In genomic region chr4:124890831-124891230, GRCm38 (mm10) we compare ENCODE assay signal across 27 mouse cellular contexts. TPM values are rescaled to one million over a fixed set of nuclear protein-coding genes. Genes with fewer than 3 reads are reported as not detected.
DNase-seq lines count a peak whose midpoint lies in the region; TF ChIP-seq lines count a peak whose summit lies in the region.
"Had no signal": no experiment of that assay in that cellular context is flagged by ENCODE, and none has a peak within 500 bp of the region (broad histone marks: within the 10 kb centered on the region; RNA-seq: fewer than 3 reads in every experiment).

No protein-coding gene starts in this region.

- H3K27ac ChIP-seq in left cerebral cortex, adult 2 months: peak overlapping the region; percentile 74
- H3K27ac ChIP-seq: forebrain, embryonic 10.5 days; forebrain, embryonic 13.5 days; heart, adult 2 months; heart, embryonic 10.5 days; heart, embryonic 13.5 days; hindbrain, embryonic 12.5 days; hindbrain, embryonic 15.5 days had no signal

- TF ChIP-seq CTCF in left cerebral cortex, adult 2 months (IDR thresholded peaks at IDR 0.05): no peak

- H3K4me3 ChIP-seq in left cerebral cortex, adult 2 months: no peak overlapping the region
- H3K4me3 ChIP-seq: forebrain, embryonic 10.5 days; forebrain, embryonic 13.5 days; heart, adult 2 months; heart, embryonic 10.5 days; heart, embryonic 13.5 days; hindbrain, embryonic 12.5 days; hindbrain, embryonic 15.5 days had no signal

- peak; percentile 54 to 80 for DNase-seq in layer of hippocampus, adult 18-20 months (ENCODE audit: low spot score in 2 of 2)
- DNase-seq in layer of hippocampus, adult 8-10 months (ENCODE audit: low spot score in 2 of 2): no peak
- no peak for DNase-seq in left cerebral cortex, adult 2 months (ENCODE audit: extremely low spot score in 1 of 2, low spot score in 2 of 2)
- no peak for DNase-seq in left cerebral cortex, postnatal 36 days (ENCODE audit: low spot score in 2 of 2)
- DNase-seq in NIH3T3 (ENCODE audit: low read depth): peak; percentile 69
- DNase-seq in telencephalon, adult 2 months (ENCODE audit: low read depth, low spot score): peak; percentile 73
- no peak for DNase-seq in thymus, postnatal 10 days (ENCODE audit: low spot score in 2 of 2)
- DNase-seq: adrenal gland, adult 8-10 months; adrenal gland, postnatal 25 days; B cell, adult 2 months; cerebellum, adult 18-20 months; cerebellum, adult 9-10 months; cerebellum, postnatal 14 days; gastrocnemius, postnatal 10 days; gastrocnemius, postnatal 36 days; heart, adult 2 months; heart, postnatal 14 days had no signal

- intact Hi-C loops in left cerebral cortex, adult 2 months (cut with DNase I): no loop called here
- intact Hi-C loops in left cerebral cortex, postnatal 36 days (cut with DNase I): loop anchor here (5.0 kb wide), 1 partner anchor 39 kb away; the partner anchor contains the start of genes 1110065P20Rik and Yrdc

RNA-seq across cellular contexts. Expression of gene Epha10, which starts 10.1 kb away (rescaled TPM):
- total RNA-seq in layer of hippocampus, adult 18-20 months (2021): 10 to 100 TPM; 39.0 to 42.3 TPM
- 10 to 100 TPM; 39.3 to 49.8 (median 44.4) TPM for total RNA-seq in layer of hippocampus, adult 8-10 months (2022)
- 10 to 100 TPM; 60.5 to 69.6 TPM for total RNA-seq in left cerebral cortex, adult 2 months (2021)
- total RNA-seq in left cerebral cortex, postnatal 36 days (2021): 10 to 100 TPM; 40.4 to 67.2 TPM
- total RNA-seq: CH12.LX; gastrocnemius, adult 18-20 months; gastrocnemius, postnatal 36 days; granulocyte monocyte progenitor cell, adult 5-6 weeks; heart, adult 2 months; heart, postnatal 14 days; hematopoietic stem cell, adult 5-6 weeks had no signal

RNA-seq across cellular contexts. Expression of gene Maneal, which starts 28.9 kb away (rescaled TPM):
- 10 to 100 TPM; 51.5 to 52.1 TPM for total RNA-seq in layer of hippocampus, adult 18-20 months (2021)
- 10 to 100 TPM; 46.0 to 55.5 (median 50.6) TPM for total RNA-seq in layer of hippocampus, adult 8-10 months (2022)
- total RNA-seq in left cerebral cortex, adult 2 months (2021): 10 to 100 TPM; 53.7 to 55.3 TPM
- total RNA-seq in left cerebral cortex, postnatal 36 days (2021): 10 to 100 TPM; 48.4 to 58.0 TPM
- total RNA-seq: hematopoietic stem cell, adult 5-6 weeks had no signal

RNA-seq across cellular contexts. Expression of gene 1110065P20Rik, which starts 39.8 kb away (rescaled TPM):
- total RNA-seq in layer of hippocampus, adult 18-20 months (2021): 10 to 100 TPM; 79.5 to 89.0 TPM
- 10 to 100 TPM; 75.8 to 80.7 (median 78.8) TPM for total RNA-seq in layer of hippocampus, adult 8-10 months (2022)
- 10 to 100 TPM; 66.6 to 74.8 TPM for total RNA-seq in left cerebral cortex, adult 2 months (2021)
- 10 to 100 TPM; 75.1 to 84.6 TPM for total RNA-seq in left cerebral cortex, postnatal 36 days (2021)

RNA-seq across cellular contexts. Expression of gene Yrdc, which starts 40.4 kb away (rescaled TPM):
- total RNA-seq in layer of hippocampus, adult 18-20 months (2021): 10 to 100 TPM; 34.3 to 36.6 TPM
- 10 to 100 TPM; 34.1 to 42.4 (median 40.9) TPM for total RNA-seq in layer of hippocampus, adult 8-10 months (2022)
- total RNA-seq in left cerebral cortex, adult 2 months (2021): 10 to 100 TPM; 29.8 to 33.8 TPM
- total RNA-seq in left cerebral cortex, postnatal 36 days (2021): 10 to 100 TPM; 31.4 to 35.2 TPM

RNA-seq across cellular contexts. Expression of gene 9930104L06Rik, which starts 46.0 kb away (rescaled TPM):
- total RNA-seq in layer of hippocampus, adult 18-20 months (2021): 10 to 100 TPM; 21.1 to 24.9 TPM
- total RNA-seq in layer of hippocampus, adult 8-10 months (2022): 10 to 100 TPM; 19.6 to 26.9 (median 25.3) TPM
- total RNA-seq in left cerebral cortex, adult 2 months (2021): 10 to 100 TPM; 18.9 to 20.3 TPM
- total RNA-seq in left cerebral cortex, postnatal 36 days (2021): 10 to 100 TPM; 17.6 to 20.8 TPM

Comparison
In these comparisons a context has a peak if more than half of its experiments do, and no peak if none do; other contexts are left out.
1. DNase-seq: peak in layer of hippocampus, adult 18-20 months (2 of 2), NIH3T3 (single experiment) and telencephalon, adult 2 months (single experiment); none in layer of hippocampus, adult 8-10 months (0 of 2), left cerebral cortex, adult 2 months (0 of 2), left cerebral cortex, postnatal 36 days (0 of 2) and thymus, postnatal 10 days (0 of 2).